ENCODE assay signal across 8 mouse cellular contexts in the genomic region with DNA sequence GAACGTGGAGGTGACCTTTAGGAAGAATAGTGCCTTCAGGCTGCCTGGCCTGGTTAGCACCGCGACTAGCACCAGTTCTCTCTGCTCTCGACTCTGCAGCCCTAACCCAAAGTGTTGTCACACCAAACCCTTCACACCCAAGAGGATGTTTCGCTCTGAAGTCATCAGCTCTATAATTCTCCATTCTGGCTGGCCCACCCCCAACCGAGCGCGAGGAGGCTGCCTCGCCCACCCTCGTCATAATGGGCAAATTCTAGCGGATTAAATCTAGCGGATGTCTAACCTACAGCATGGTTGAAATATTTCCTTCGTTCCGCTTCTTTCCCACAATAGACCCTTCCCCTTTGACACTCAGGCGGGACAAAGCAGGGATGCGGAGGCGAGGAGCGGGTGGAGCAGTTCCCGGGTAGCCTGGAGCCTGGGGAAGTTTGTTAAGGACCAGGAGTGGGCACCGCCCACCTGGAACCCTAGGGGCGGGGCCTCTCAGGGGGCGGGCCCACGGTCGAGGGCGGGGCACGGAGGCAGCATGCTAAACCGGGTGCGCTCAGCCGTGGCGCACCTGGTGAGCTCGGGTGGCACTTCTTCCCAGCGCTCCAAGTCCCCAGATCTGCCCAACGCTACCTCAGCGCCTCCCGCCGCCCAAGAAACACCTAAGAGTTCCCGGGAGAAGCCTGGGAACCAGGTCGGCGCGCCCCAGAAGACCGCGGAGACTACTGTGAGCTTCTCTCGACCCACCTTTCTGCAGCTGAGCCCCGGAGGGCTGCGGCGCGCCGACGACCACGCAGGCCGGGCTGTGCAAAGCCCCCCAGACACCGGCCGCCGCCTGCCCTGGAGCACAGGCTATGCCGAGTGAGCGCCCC. TPM values are rescaled to one million over a fixed set of nuclear protein-coding genes. Genes with fewer than 3 reads are reported as not detected.
DNase-seq lines count a peak whose midpoint lies in the region; ATAC-seq and TF ChIP-seq lines count a peak whose summit lies in the region.

Gene Ppm1j (plus strand): TSS at position 496 of the 860 bp plus-strand sequence.

- peak within 1 kb of the TSS; percentile 75 for H3K4me3 ChIP-seq in ES-Bruce4 (ENCODE audit: low read depth, low read length)
- peak within 1 kb of the TSS; percentile 44 for H3K4me3 ChIP-seq in forebrain, embryonic 12.5 days (replicated peaks)
- peak within 1 kb of the TSS; percentile 62 for H3K4me3 ChIP-seq in limb, embryonic 10.5 days

- H3K27ac ChIP-seq in ES-Bruce4 (ENCODE audit: insufficient read depth, low read length) = no peak within 1 kb of the TSS
- no peak within 1 kb of the TSS for H3K27ac ChIP-seq in forebrain, embryonic 12.5 days
- peak within 1 kb of the TSS; percentile 62 for H3K27ac ChIP-seq in limb, embryonic 10.5 days

- peak; percentile 74 for ATAC-seq in forebrain, embryonic 12.5 days (ENCODE audit: low FRiP score)

- H3K4me2 ChIP-seq in forebrain, embryonic 12.5 days = peak within 1 kb of the TSS; percentile 80

- no peaks in the 10 kb centered on the region for H3K27me3 ChIP-seq in ES-Bruce4 (ENCODE audit: control insufficient read depth, insufficient read depth, low read length, poor library complexity, severe bottlenecking)
- peaks cover 100% of the 10 kb centered on the region for H3K27me3 ChIP-seq in forebrain, embryonic 12.5 days
- peaks cover 99% of the 10 kb centered on the region for H3K27me3 ChIP-seq in limb, embryonic 10.5 days (ENCODE audit: low read depth, poor library complexity, severe bottlenecking)
- no peaks in the 10 kb centered on the region; the same call in none of the 2 replicates for H3K27me3 ChIP-seq in splenic B cell, adult 2 months (ENCODE audit: control insufficient read depth, insufficient read depth, low read length, poor library complexity, severe bottlenecking)

- no peak for TF ChIP-seq POLR2A in ES-Bruce4 (IDR thresholded peaks at IDR 0.05; ENCODE audit: insufficient read depth, low read length)

- intact Hi-C loops in heart, postnatal 25 days (cut with DNase I) = no loop called here

- H3K4me1 ChIP-seq in ES-Bruce4 (ENCODE audit: control insufficient read depth, insufficient read depth, low read length) = peaks cover 5% of the 10 kb centered on the region
- H3K4me1 ChIP-seq in forebrain, embryonic 12.5 days = peaks cover 24% of the 10 kb centered on the region
- H3K4me1 ChIP-seq in limb, embryonic 10.5 days = peaks cover 52% of the 10 kb centered on the region

- peak within 1 kb of the TSS; percentile 76 for H3K9ac ChIP-seq in ES-Bruce4 (ENCODE audit: low read depth, poor library complexity, severe bottlenecking)
- H3K9ac ChIP-seq in forebrain, embryonic 12.5 days = peak within 1 kb of the TSS; percentile 44

- DNase-seq in WW6 (ENCODE audit: low read depth, low spot score) = peak; percentile 74
- DNase-seq in heart, postnatal 25 days (ENCODE audit: low spot score) = peak; percentile 72
- DNase-seq in limb, embryonic 10.5 days (ENCODE audit: low spot score) = peak; percentile 83
- DNase-seq in mesoderm, embryonic 11.5 days (ENCODE audit: low read depth, low spot score) = peak; percentile 61
- peak; percentile 51 for DNase-seq in splenic B cell, adult 2 months (ENCODE audit: low read depth, low spot score)
- DNase-seq in layer of hippocampus, adult 9-10 months (ENCODE audit: low spot score) = no peak

- TF ChIP-seq CTCF in ES-Bruce4 (IDR thresholded peaks at IDR 0.05; ENCODE audit: low read depth, low read length) = no peak

- H3K9me3 ChIP-seq in ES-Bruce4 (replicated peaks; ENCODE audit: control insufficient read depth, insufficient read depth, low read length, poor library complexity, severe bottlenecking) = no peaks in the 10 kb centered on the region
- H3K9me3 ChIP-seq in forebrain, embryonic 12.5 days = no peaks in the 10 kb centered on the region
- H3K9me3 ChIP-seq in limb, embryonic 10.5 days (replicated peaks) = no peaks in the 10 kb centered on the region

- 0 out of 2 replicates have a peak, but pooled peaks have one; percentile 18 for TF ChIP-seq EP300 in ES-Bruce4 (IDR thresholded peaks at IDR 0.05; ENCODE audit: insufficient read depth, low read depth, low read length)

- H3K36me3 ChIP-seq in ES-Bruce4 (ENCODE audit: control insufficient read depth, insufficient read depth, low read length, poor library complexity, severe bottlenecking) = no peaks in the 10 kb centered on the region
- no peaks in the 10 kb centered on the region for H3K36me3 ChIP-seq in forebrain, embryonic 12.5 days (replicated peaks)
- H3K36me3 ChIP-seq in limb, embryonic 10.5 days = no peaks in the 10 kb centered on the region
- H3K36me3 ChIP-seq in splenic B cell, adult 2 months (ENCODE audit: control insufficient read depth, insufficient read depth, low read length, poor library complexity, severe bottlenecking) = no peaks in the 10 kb centered on the region

- WGBS in forebrain, embryonic 12.5 days = under 1% methylated on average over 56 of the region's 56 CpGs
- WGBS in limb, embryonic 10.5 days = 1% methylated on average over 56 of the region's 56 CpGs

RNA-seq across cellular contexts. Expression of gene Ppm1j, which starts in this region (rescaled TPM):
- polyA plus RNA-seq in ES-Bruce4 (2011; ENCODE audit: insufficient read depth, insufficient read length, low read depth, missing spikeins) = 21.4 and 23.8 TPM in 2 replicates
- polyA plus RNA-seq in forebrain, embryonic 12.5 days (2016; fragmentation: Nextera tagmentation; extraction: Ambion mirVana) = 1.0 and 1.5 TPM in 2 replicates
- 10 to 100 TPM; 22.4 to 26.6 TPM for total RNA-seq in heart, postnatal 25 days (2021)
- 2.5 and 3.2 TPM in 2 replicates for polyA plus RNA-seq in limb, embryonic 10.5 days (2016; fragmentation: Nextera tagmentation; extraction: Ambion mirVana)
